Mouse (Mus musculus): Measurements from ENCODE around the gene Clpb.

DNA sequence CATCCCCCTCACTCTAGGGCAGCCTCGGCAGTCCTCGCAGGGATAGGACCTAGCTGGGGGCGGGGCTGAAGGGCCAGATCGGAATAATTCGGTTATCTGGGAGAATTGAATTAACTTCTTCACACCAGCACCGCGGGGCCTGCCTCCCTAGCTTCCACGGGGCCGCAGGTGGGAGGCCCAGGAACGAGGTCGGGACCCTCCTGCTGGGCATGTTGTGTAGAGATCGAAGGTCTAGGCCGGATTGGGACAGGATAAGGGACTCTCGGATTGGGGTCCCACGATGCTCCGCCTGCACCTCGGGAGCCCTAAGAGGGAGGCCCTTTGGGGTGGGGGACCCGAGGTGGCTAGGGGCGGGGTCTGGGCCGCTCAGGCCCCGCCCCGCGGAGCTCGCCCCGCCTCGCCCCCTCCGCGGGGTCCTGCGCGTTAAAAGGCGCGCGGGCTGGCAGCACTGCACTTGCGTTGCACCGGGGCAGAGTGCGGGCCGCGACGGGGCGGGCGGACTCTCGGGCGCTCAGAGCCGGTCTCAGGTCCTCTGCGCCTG, 154.5 kb downstream of the Clpb start, which contains the start of gene Phox2a:
- TF ChIP-seq CTCF (IDR thresholded peaks at IDR 0.05) = no peak
- TF ChIP-seq EP300 (IDR thresholded peaks at IDR 0.05) = no peak

Measured in lung, postnatal 0 days (tissue).